Mouse (Mus musculus) layer of hippocampus, adult 8-10 months (tissue): ENCODE measurements around the gene Isg20l2. TPM values are rescaled to one million over a fixed set of nuclear protein-coding genes. Genes with fewer than 3 reads are reported as not detected.

Source experiments
- DNase-seq, 2 experiments: peaks; one replicate each; pipeline ENCODE4 v3.0.0; 2022; ENCODE audit warnings: low spot score in 2 of 2
- total RNA-seq, 4 experiments: library from RNA; stranded (reverse); gene quantifications; 2 replicates each; pipeline ENCODE4 v1.2.4; 2022

The Isg20l2 gene
- total RNA-seq, 4 experiments from 2014 or later = 12.7 to 16.1 (median 15.1) TPM

- DNase-seq = no peak
These were observed 43.7 kb downstream of the Isg20l2 start for GRCm38 (mm10) chr3:87973593-87974380.

- no peak for DNase-seq
These were observed 44.4 kb downstream of the Isg20l2 start for GRCm38 (mm10) chr3:87974381-87974987.

DNA sequence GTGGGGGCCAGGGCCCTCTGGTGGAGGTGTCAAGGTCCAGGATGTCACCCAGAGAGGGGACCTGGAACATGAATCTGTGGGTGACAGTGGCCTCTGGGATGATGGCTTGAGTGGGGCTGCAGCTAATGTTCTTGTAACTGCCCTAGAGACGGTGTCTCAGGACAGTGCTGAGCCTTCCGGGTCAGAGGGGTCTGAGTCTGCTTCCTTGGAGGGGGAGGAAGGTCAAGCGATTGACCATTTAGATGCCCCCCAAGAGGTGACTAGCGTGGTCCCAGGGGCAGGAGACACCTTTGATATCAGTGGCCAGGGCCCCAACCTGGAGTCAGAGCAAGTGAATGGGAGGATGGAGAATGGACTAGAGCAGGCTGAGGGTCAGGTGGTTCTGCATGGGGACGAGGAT lies 49.4 kb downstream of the Isg20l2 start:
- no peak for DNase-seq

DNA sequence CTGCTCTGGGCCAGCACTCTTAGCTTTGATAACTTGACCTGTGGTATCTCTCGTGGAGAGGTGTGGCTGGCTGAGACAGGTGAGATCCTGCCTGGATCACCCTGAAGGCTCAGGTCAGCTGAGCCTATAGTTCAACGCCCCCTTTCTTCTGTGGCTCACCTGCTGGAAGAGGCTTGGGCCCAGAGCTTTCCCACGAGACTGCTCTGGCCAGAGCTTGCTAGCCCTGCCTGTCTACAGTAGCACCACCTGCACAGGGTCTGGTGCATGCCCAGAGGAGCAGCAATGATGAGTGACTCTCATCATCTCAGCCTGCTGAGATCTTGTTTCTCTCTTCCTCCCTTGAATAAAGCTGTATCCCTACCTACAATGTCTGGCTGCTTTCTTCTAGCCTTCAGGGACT lies 50.0 kb downstream of the Isg20l2 start:
- DNase-seq = no peak

GRCm38 (mm10) chr3:87980728-87981127 lies 50.6 kb downstream of the Isg20l2 start:
- DNase-seq = no peak

DNA sequence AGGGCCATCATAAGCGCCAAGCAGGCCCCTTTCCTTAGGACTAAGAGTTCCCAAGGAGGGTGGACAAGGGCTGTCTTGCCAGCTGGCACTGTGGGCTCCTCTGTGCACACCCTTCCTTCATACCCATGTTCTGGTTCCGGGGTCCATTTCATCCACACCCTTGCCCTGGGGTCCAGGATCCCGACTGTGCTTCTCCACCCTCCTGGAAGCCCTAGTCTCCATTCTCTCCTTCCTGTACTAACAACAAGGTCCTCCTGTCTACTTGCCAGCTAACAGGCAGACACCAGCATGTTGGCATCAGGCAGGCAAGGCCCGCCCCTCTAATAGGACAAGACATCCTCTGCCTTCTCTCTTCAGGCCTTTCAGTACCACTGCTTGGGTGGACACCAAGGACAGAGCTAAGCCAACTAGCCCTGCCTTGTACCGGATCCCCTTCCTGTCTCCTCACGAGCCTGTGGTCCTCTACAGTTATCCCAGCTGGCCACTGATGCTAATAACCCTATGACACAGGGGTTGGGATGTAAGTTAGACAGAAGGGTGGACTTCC lies 51.2 kb downstream of the Isg20l2 start:
- DNase-seq = no peak

DNA sequence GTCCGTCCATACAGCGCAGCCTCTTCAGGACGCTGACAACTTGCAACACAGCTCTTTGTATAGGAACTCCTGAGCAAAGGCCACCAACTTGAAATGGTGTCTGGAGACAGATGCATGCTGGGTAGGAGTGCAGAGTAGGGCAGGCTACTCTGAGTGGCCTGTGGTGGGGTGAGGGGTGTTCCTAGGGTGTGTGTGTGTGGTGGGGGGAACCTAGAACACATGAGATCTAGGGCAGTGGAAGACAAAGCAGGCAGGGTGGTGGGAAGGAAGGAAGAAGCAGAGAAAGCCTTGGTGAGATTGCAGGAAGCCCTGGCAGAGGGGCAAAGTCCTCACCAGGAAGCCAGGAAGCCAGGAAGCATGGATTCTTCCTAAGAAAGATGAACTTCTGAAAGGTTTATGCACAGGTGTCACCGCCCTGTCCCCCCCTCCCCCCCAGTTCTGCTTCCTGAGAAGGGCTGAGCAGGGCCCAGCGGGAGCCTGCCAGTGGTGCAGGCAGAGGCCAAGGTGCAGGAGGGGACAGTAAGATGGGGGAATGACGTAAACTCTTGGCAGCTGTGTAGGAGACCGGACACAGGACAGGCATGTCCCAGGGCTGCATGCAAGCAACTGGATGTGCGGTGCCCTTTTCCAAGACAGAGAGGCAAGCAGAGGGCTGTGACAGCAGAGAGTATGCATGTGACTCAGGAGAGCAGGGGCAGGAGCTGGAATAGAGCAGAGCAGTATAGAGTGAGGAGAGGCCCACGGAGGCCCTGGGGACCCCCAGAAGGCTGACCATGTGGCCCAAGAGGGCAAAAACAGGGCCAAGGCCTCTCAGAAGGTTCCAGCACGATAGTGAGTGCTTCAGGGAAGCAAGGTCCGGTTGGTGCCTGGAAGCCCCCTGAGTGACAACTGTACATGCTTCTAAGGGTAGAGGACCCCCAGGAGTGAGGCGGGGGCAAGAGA lies 52.1 kb downstream of the Isg20l2 start:
- DNase-seq = no peak

DNA sequence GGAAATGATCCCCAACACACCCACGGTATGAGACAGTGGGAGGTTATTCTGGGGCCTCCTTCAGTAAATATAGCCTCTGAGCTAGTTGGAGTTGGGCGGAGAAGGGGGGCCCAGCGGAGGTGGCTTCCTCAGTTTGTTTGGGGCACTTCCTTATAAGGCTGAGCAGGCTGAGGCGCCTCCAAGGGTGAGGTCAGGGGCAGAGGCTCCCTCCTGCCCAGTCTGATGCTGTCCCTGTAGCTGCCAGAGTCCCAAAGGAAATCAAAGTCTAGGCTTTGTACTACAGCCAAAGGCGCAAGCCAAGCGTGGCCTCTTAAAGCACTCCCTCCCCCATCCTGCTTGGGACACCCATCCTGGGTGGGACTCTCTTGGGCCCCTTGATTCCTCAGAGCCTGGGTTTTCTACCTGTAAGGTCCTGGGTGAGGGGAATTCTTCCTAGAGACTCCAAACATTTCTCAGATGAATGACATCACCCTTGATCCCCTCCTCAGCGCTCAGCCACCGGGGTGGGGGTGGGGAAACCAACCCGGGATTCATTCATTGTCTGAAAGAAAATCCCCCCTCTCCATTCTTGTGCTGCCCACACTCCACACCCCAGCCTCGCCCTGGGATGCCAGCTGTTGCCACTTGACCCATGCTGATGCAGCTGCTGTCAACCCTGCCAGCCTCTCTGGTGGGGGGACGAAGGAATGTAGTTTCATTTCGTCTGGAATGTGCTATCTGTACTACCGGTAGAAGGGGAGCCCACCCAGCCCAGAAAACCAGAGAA lies 52.9 kb downstream of the Isg20l2 start:
- no peak for DNase-seq

- no peak for DNase-seq
These were observed 53.5 kb downstream of the Isg20l2 start for GRCm38 (mm10) chr3:87983627-87984026.

DNA sequence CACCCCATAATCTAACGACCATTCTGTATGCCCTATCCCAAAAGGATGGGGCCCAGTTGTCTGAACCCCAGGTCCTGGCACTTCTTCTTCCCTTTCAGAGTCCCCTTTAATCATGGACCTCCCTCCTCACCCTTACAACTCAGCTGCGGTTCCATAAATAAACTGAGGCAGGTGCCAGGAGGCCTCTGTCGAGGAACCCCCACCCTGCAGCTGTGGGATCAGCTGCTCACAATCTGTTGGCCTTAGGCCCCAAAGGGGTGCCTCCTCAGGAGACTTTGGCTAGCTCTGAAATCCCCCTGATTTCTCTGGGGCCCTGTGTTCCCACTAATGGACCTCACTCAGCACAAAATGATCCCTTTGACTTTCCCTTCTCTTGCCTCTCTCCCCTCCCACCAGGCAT lies 54.0 kb downstream of the Isg20l2 start:
- DNase-seq = no peak

DNA sequence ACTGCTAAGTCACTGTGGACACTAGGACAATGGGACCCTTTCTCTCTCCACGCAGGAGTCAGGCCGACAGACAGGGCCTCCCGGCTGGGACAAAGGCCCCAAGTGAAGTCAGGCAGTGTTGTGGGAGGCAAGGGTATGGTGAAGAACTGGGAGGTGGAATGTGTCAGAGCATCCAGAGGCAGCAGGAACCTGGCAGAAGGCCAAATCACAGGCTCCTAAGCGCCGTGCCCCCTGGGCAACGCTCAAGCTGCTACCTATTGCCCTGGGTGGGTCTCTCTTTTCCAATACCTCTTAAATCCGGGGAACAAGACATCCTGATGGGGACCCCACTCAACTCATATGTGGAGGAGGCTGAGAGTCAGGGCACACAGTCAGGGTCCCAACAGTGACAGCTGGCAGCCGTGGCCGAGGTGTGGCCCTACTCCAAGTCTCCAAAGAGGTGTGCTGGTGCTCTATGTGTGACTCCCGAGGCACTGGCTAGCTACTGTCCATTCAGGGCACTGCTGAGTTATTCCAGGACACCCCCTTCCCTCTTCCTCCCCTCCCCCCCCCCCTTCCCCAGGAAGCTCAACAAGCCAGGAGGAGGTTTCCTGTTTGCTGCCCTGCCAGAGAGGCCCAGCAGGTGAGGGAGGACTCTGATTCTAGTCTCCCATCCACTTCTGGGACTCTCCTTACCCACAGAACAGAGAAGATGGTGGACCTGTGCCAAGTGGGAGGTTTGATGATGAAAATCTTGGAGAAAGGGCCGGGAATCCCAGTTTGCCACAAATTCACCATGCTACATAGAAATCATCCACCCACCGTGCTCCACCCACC lies 55.6 kb downstream of the Isg20l2 start:
- no peak for DNase-seq

GRCm38 (mm10) chr3:87986868-87987267 lies 56.8 kb downstream of the Isg20l2 start:
- DNase-seq = peak; percentile 86 to 92

GRCm38 (mm10) chr3:87987633-87988032 lies 57.5 kb downstream of the Isg20l2 start:
- no peak for DNase-seq

DNA sequence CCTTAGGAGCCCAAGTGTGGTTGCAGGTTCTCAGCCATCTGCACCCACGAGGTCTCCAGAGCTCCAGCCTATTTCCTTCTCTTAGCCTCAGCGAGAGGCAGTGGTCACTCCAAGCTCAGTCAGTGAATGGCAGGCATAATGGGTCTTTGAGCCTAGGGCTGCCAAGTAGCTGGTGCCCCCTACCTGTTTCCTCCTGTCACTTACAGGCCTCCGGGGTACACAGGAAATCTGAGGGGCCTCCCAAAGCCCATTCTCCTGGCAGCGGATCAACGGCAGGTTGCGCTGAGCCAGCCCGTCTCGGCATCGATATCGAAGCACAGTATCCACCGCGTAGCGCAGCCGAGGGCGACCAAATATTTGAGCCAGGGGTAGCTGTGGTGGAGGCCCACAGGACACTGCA lies 58.0 kb downstream of the Isg20l2 start:
- DNase-seq = no peak

DNA sequence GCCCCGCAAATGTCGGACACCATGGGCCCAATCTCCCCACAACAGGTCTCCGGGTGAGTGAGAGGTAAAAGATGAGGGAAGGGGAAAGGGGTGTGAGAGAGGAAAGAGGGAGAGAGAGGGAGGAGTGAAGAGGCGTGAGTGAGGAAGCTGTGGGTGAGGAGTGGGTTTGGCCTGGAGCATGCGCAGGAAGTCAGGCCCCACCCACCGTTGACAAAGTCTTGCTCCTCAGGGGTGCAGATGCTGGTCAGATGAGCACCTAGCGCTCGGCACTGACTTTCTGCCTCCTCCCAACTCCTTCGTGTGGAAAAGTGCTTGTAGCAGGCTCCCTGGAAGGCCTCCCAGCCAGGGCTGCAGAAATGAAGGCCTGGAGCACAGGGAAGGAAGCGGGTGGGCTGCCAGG lies 59.8 kb downstream of the Isg20l2 start:
- no peak for DNase-seq

Other genes with a start within 250 kb of the Isg20l2 start
- gene Lrrc71, start 181.7 kb upstream of the Isg20l2 start, total RNA-seq = 1 to 10 TPM in 1 of 4 experiments, under 1 TPM in 3; 0.43 to 1.6 (median 0.62) TPM
- under 1 TPM; 0.13 to 0.20 (median 0.17) TPM for gene Ntrk1, start 135.2 kb upstream of the Isg20l2 start, total RNA-seq
- gene Insrr, start 133.4 kb upstream of the Isg20l2 start, total RNA-seq = under 1 TPM; 0.49 to 1.00 (median 0.68) TPM
- 10 to 100 TPM; 10.5 to 12.7 (median 12.2) TPM for gene Pear1, start 106.0 kb upstream of the Isg20l2 start, total RNA-seq
- gene Sh2d2a, start 83.6 kb upstream of the Isg20l2 start, total RNA-seq = not detected
- 10 to 100 TPM; 53.2 to 58.8 (median 53.7) TPM for gene Prcc, start 44.7 kb upstream of the Isg20l2 start, total RNA-seq
- 100 to 1,000 TPM; 137 to 145 (median 140) TPM for gene Hdgf, start 24.0 kb upstream of the Isg20l2 start, total RNA-seq
- 10 to 100 TPM; 58.6 to 59.7 (median 59.5) TPM for gene Mrpl24, start 10.8 kb upstream of the Isg20l2 start, total RNA-seq
- 10 to 100 TPM; 25.2 to 31.5 (median 26.2) TPM for gene Rrnad1, start 403 bp downstream of the Isg20l2 start, total RNA-seq
- 1 to 10 TPM; 3.9 to 5.9 (median 4.7) TPM for gene Crabp2, start 18.4 kb downstream of the Isg20l2 start, total RNA-seq
- 1 to 10 TPM; 4.9 to 6.5 (median 5.5) TPM for gene Nes, start 40.8 kb downstream of the Isg20l2 start, total RNA-seq
- 100 to 1,000 TPM; 257 to 304 (median 278) TPM for gene Bcan, start 69.9 kb downstream of the Isg20l2 start, total RNA-seq
- gene Hapln2, start 97.3 kb downstream of the Isg20l2 start, total RNA-seq = 10 to 100 TPM; 26.0 to 34.3 (median 29.3) TPM
- 10 to 100 TPM; 14.0 to 19.9 (median 16.1) TPM for gene Gpatch4, start 112.8 kb downstream of the Isg20l2 start, total RNA-seq
- gene Naxe, start 128.2 kb downstream of the Isg20l2 start, total RNA-seq = 10 to 100 TPM; 67.5 to 89.0 (median 81.9) TPM
- gene Ttc24, start 148.0 kb downstream of the Isg20l2 start, total RNA-seq = not detected
- 1 to 10 TPM in 1 of 4 experiments, under 1 TPM in 3; 0.12 to 1.2 (median 0.56) TPM for gene Iqgap3, start 151.7 kb downstream of the Isg20l2 start, total RNA-seq
- gene Mef2d, start 212.1 kb downstream of the Isg20l2 start, total RNA-seq = 100 to 1,000 TPM; 189 to 206 (median 196) TPM